Mouse (Mus musculus): ENCODE results near the gene Rdh9.

Rdh9 gene

GRCm38 (mm10) chr10:127776011-127776410, at the start of gene Rdh9:
Gene Rdh9 (plus strand): TSS chr10:127776386.
- ATAC-seq (ENCODE audit: insufficient number of reproducible peaks, low FRiP score, low TSS enrichment): no peak

- no peak for ATAC-seq (ENCODE audit: insufficient number of reproducible peaks, low FRiP score, low TSS enrichment)
Measured at GRCm38 (mm10) chr10:127728437-127728836, 47.7 kb upstream of the Rdh9 start.

DNA sequence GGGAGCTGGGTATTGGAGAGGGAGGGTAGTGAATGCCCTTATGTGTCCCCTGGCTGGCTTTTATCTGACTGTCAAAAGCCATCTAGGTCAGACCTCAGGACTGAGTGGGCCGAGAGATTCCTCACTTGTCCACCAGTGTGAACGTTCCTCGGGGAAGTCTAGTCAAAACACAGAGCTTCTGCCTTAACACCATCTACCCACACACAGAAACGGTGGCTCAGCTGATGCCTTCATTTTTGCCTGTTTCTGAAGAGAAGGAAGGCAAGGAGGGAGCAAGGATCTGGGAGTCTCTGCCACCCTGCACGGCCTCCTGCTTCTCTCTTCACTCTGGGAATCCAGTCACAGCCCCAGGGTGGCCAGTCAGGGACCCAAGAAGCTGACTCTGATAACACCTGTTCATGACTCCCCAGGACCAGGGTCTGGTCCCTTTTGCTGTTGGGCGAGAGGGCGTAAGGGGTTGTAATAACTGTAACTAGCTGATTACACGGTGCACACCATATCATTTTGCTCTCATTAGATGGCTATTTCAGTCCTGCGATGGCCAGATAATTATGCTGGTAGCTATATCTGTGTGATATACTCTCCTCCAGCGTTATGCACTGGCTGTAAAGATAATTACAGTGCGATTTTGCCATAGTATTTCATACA, 45.8 kb upstream of the Rdh9 start:
- ATAC-seq (ENCODE audit: insufficient number of reproducible peaks, low FRiP score, low TSS enrichment): no peak

- ATAC-seq (ENCODE audit: insufficient number of reproducible peaks, low FRiP score, low TSS enrichment): no peak
Measured at GRCm38 (mm10) chr10:127730933-127731310, 45.3 kb upstream of the Rdh9 start.

DNA sequence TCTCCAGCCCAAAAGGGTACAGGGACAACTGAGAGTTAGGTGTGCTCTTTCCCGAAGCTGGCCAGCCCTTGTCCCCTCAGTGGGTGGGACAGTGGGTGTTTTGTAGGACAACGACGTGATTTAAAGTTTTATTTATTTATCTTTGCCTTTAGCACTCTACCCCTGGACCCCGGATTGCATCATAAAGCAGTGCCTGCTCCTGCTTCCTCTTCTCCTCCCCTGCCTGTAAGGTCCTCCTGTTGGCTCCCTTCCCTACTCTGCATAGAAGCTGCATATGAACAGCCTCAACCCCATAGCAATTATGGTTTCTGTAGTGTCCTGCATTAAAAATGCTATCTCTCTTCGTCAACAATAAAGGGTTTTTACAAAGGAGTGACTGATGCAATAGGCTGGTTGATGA, 44.8 kb upstream of the Rdh9 start:
- ATAC-seq (ENCODE audit: insufficient number of reproducible peaks, low FRiP score, low TSS enrichment): no peak

DNA sequence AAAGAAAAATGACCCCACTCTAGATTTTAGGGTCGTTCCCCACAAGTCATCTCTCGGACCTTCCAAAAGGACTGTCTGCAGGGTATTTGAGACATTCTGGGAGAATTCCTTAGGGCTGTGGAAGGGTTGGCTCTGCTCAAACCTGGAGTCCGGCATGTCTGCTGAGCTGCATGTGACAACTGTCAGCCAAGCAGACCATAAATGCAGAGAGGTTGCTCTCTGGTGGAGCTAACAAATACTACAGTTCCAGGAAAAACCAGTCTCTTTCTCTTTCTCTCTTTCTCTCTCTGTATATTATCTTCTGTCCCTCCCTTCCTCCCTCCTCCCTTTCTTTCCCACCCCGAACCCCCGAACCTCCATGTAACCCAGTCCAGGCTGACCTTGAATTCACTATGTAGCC, 41.8 kb upstream of the Rdh9 start:
- ATAC-seq (ENCODE audit: insufficient number of reproducible peaks, low FRiP score, low TSS enrichment): no peak

GRCm38 (mm10) chr10:127736266-127736665, 39.9 kb upstream of the Rdh9 start:
- no peak for ATAC-seq (ENCODE audit: insufficient number of reproducible peaks, low FRiP score, low TSS enrichment)

GRCm38 (mm10) chr10:127736916-127737315, 39.3 kb upstream of the Rdh9 start:
- no peak for ATAC-seq (ENCODE audit: insufficient number of reproducible peaks, low FRiP score, low TSS enrichment)

DNA sequence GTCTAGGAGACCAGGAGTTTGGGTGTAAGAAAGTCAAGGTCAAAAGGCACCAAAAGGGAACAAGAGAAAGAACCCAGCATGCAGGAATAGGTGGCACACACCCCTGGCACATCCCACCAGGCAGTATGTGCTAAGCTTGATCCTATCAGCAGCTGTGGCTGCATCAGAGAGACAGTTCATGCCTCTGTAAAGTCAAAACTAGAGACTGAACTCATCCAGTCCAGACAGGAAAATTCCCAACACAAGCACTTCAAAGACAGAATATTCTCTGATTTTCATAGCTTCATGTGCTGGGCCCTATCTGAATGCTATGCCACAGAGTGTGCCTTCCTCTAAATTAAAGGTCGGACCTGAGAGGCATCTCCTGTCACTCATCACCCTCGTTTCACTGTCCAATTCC, 38.6 kb upstream of the Rdh9 start:
- no peak for ATAC-seq (ENCODE audit: insufficient number of reproducible peaks, low FRiP score, low TSS enrichment)

DNA sequence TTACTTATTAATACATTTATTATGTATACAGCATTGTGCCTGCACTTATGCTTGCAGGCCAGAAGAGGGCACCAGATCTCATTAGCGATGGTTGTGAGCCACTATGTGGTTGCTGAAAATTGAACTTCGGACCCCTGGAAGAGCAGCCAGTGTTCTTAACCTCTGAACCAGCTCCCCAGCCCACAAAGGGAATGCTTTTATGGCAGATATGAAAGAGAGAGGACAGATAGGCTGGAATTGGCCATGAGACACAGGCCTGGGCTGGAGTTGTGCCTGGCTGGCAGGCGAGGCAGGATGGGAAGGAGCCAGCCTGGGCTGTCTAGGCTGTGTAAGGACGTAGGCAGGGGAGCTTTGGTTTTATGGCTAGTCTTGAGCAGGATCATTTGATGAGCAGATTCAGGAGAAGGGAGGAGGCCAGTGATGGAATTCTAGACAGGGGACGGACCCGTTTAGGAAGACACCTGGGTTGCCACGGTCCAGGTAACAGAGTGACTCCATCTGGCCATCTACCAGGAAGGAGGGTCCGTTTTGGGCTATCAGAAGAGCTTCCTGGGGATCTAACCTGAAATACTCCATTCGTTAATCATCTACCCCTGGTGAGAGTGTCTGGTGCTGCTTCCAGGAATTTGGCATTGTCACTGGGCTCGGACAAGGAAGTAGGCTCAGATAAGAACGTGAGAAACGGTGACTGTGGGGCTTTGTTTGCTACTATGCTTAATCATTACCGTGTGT, 37.9 kb upstream of the Rdh9 start:
- ATAC-seq (ENCODE audit: insufficient number of reproducible peaks, low FRiP score, low TSS enrichment): no peak

DNA sequence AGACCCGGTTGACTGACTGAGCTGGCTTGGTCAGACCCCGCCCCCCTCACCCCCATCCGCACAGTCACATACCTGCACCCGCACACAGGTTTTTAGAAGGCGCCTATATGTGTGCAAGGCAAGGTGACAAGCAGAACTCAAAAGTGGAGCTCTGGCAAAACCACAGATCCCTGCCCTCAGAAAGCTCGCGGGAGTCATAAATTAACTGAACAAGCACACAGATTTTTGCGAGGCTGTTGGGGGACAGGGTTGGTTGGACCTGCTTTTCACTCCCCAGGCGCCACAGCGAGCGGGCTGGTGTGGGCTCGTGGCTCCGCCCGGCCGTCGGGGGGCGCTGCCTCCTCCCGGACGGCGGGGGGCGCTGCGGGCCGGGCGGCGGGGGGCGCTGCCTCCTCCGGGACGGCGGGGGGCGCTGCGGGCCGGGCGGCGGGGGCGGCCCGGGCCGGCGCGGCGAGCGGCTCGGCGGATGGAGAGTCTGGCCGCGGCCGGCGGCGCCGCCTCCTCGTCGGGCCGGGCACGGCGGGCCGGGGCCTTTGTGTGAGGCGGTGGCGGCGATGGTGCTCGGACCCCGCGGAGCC, 37.0 kb upstream of the Rdh9 start, which contains the start of gene Zbtb39:
TSS of gene Zbtb39 (plus strand) at position 456 of the 578 bp plus-strand sequence.
- peak; percentile 51 for ATAC-seq (ENCODE audit: insufficient number of reproducible peaks, low FRiP score, low TSS enrichment)

DNA sequence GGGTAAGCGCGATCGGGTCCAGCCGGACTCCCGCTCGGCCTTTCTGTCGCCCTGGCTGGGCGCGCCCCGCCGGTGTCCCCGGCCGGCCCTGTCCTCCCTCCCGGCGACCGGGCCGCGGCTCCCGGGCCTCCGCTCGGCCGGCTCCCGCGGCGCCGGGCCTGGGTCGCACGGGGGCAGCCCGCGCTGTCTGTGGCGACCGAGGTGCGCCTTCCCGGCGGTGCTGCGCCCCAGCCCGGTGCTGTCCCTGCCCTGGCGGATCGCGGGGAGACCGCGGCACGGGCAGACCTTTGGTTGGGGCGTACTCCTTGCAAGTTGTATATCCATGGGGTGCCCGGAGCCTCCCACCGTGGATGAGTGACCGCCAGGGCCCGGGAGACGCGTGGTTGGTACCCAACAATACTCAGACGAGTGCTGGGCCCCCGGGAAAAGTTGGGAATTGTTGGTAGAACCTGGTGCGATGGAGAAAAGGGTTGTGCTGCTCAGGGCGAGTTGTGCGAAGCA, 36.5 kb upstream of the Rdh9 start:
- ATAC-seq (ENCODE audit: insufficient number of reproducible peaks, low FRiP score, low TSS enrichment): peak; percentile 40; the same call in 1 of the 2 replicates

- no peak for ATAC-seq (ENCODE audit: insufficient number of reproducible peaks, low FRiP score, low TSS enrichment)
Measured at GRCm38 (mm10) chr10:127744661-127745060, 31.5 kb upstream of the Rdh9 start.

DNA sequence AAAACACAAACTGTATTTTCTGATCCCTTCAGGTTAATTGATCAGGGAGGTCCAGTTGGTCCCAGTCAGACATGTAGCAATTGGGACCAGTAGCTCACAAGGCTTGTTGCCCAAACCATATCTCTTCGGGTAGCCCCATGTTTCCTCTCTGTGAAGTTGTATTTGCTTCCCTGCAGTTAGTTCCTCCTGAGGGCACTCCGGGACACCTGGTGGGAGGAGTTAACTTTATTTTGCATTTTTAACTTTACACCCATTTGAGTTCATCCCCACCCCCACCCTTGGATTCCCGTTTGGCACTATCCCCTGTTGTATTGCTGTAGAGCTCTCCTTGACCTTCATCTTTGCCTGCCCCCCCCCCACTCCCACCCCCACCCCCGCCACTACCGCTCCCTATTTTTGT, 30.3 kb upstream of the Rdh9 start:
- ATAC-seq (ENCODE audit: insufficient number of reproducible peaks, low FRiP score, low TSS enrichment): no peak

DNA sequence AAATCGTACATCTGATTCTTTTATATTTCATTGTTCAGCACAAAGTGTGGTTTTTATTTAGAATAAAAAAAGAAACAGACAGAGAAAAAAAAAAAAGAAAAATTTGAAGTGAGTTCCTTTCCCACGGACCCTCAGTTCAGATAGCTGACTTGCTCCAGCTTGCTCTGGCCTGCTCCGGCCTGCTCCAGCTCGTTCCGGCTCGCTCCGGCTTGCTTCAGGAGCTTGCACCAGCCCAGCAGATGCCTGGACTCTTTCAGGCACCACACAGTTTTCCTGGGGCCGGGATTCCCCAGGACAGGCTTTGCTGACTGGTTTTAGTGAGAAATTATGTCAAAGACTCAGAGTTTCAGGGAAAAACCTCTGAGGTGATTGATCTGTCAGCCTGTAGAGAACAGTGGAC, 28.9 kb upstream of the Rdh9 start:
- no peak for ATAC-seq (ENCODE audit: insufficient number of reproducible peaks, low FRiP score, low TSS enrichment)

DNA sequence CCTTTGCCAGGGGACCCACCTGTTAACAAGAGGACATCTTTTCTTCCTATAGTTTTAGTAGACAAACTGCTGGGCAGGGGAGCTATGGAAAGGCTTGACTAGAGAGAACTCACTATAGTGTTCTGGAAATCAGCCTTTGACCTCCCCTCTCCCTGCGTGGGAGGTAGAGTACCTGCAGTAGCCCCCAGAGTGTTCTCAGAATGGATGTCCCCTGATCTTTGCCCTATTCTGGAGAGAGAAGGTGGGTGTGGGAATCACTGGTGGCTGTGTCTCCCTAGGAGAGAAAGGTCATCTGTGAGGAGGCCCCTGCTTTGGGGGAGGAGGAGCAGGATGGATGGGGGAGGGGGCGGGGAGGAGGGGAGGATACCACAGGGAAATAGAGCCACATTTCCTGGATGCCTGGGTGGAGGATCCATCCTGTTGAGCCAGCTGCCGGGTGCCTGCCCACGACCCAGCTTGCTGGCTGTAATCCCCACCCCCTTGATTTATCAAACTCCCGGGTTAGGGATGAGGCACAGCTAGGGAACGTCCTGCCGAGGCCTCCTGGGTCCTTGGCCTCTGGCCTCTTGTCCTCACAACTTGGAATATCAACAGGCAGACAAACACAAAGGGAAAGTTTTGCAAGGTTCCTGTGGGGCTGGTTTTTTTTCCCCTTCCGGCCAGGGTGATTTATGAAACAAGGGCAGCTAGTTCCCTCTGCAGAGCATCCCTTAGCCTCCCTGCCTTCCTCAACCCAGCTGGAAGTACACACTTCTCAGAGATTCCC, 27.2 kb upstream of the Rdh9 start:
- ATAC-seq (ENCODE audit: insufficient number of reproducible peaks, low FRiP score, low TSS enrichment): no peak

- no peak for ATAC-seq (ENCODE audit: insufficient number of reproducible peaks, low FRiP score, low TSS enrichment)
Measured at GRCm38 (mm10) chr10:127750136-127750777, 25.9 kb upstream of the Rdh9 start.

DNA sequence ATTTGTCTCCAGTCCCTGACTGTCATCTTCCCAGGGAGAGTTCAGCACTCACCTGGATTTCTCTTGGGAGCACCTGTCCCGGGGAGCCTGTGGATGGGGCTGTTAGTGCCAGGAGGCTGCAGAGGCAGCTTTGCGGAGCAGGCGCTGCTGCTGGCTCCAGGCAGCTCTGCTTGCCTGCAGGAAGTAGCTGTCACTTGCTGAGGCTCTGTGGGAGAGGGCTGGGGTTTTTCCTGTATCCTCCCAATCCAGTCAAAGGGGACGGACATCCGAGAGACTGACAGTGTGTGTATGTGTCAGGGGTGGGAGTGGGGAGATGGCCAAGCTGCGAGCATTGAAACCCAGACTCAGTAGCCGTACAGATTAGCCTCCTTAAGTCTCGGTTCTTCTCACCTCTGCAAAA, 24.6 kb upstream of the Rdh9 start, which contains the start of gene Gpr182:
TSS of gene Gpr182 (minus strand) at position 185 of the 400 bp plus-strand sequence.
- ATAC-seq (ENCODE audit: insufficient number of reproducible peaks, low FRiP score, low TSS enrichment): no peak

DNA sequence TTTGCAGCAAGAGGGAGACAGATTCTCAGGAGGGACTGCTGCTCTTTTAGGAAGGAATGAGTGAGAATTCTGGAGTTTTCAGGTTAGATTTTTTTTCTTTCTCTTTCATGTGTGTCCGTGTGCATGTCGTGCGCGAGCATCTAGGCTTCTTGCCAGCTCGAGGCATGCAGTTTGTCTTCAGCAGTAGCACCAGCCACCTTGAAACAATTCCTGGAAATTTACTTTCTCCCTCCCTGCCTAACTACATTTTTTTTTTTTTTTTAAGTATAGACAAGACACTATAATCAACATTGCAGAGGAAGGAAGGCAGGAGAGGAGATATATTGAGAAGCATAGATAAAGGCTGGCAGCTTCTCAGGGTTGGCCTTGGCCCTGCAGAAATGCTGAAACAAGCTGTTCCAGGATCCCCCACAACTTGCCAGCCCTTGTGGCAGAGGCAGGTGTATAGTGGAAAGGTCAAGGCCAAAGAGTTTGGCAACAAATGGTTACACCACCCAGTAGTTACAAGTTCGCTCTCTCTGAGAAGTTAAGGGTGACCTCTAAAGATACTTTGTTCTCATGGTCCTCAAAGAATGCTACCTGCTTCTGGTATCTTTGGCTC, 21.5 kb upstream of the Rdh9 start:
- no peak for ATAC-seq (ENCODE audit: insufficient number of reproducible peaks, low FRiP score, low TSS enrichment)

- no peak for ATAC-seq (ENCODE audit: insufficient number of reproducible peaks, low FRiP score, low TSS enrichment)
Measured at GRCm38 (mm10) chr10:127755246-127755645, 20.9 kb upstream of the Rdh9 start.

Data from cerebellum, adult (tissue).